Mouse (Mus musculus) telencephalon, adult 2 months (tissue): Measurements from ENCODE around the gene Negr1.
A peak's percentile ranks its signal among the peaks of the same experiment; 100 is the strongest.

Experiments used
- DNase-seq: peaks from one replicate; pipeline ENCODE4 v3.0.0-alpha.2; 2011; ENCODE audit warnings: low read depth, low spot score

The Negr1 gene

GRCm38 (mm10) chr3:157105580-157106264, 544.1 kb downstream of the Negr1 start:
- no peak for DNase-seq

- no peak for DNase-seq
These were observed 546.6 kb downstream of the Negr1 start for GRCm38 (mm10) chr3:157108156-157108555.

GRCm38 (mm10) chr3:157109308-157109707, 547.7 kb downstream of the Negr1 start:
- peak; percentile 65 for DNase-seq

GRCm38 (mm10) chr3:157115105-157115760, 553.6 kb downstream of the Negr1 start:
- no peak for DNase-seq

- DNase-seq, result no peak
These were observed 554.4 kb downstream of the Negr1 start for GRCm38 (mm10) chr3:157116024-157116423.

- peak; percentile 35 for DNase-seq
These were observed 558.3 kb downstream of the Negr1 start for GRCm38 (mm10) chr3:157119916-157120315.

- DNase-seq, result no peak
These were observed 584.7 kb downstream of the Negr1 start for GRCm38 (mm10) chr3:157146124-157146855.

- no peak for DNase-seq
These were observed 593.3 kb downstream of the Negr1 start for GRCm38 (mm10) chr3:157154902-157155301.

- DNase-seq, result peak; percentile 29
These were observed 593.9 kb downstream of the Negr1 start for GRCm38 (mm10) chr3:157155513-157155912.

GRCm38 (mm10) chr3:157164840-157165595, 603.4 kb downstream of the Negr1 start:
- DNase-seq, result peak; percentile 50

- no peak for DNase-seq
These were observed 620.4 kb downstream of the Negr1 start for GRCm38 (mm10) chr3:157181975-157182374.

GRCm38 (mm10) chr3:157188939-157189725, 627.5 kb downstream of the Negr1 start:
- peak; percentile 29 for DNase-seq

GRCm38 (mm10) chr3:157189834-157190233, 628.2 kb downstream of the Negr1 start:
- DNase-seq, result no peak

GRCm38 (mm10) chr3:157190551-157190950, 629.0 kb downstream of the Negr1 start:
- DNase-seq, result no peak

- DNase-seq, result peak; percentile 38
These were observed 630.4 kb downstream of the Negr1 start for GRCm38 (mm10) chr3:157192021-157192420.

- DNase-seq, result no peak
These were observed 631.5 kb downstream of the Negr1 start for GRCm38 (mm10) chr3:157193141-157193540.

- no peak for DNase-seq
These were observed 637.1 kb downstream of the Negr1 start for GRCm38 (mm10) chr3:157198659-157199058.

GRCm38 (mm10) chr3:157201726-157202125, 640.1 kb downstream of the Negr1 start:
- no peak for DNase-seq

GRCm38 (mm10) chr3:157203573-157203972, 642.0 kb downstream of the Negr1 start:
- DNase-seq, result peak; percentile 58

- DNase-seq, result no peak
These were observed 645.2 kb downstream of the Negr1 start for GRCm38 (mm10) chr3:157206752-157207151.

GRCm38 (mm10) chr3:157208966-157209365, 647.4 kb downstream of the Negr1 start:
- no peak for DNase-seq
